Mouse (Mus musculus): ENCODE measurements at regions not wholly inside any gene's neighbourhood (a gene's known extent, or its start where the extent isn't known, plus 50 kb on each side); places are given as distances from the start of the nearest gene placed in this dataset.
"Not testable (repeated sequence)": the region's sequence is repeated elsewhere in the genome, so short reads cannot be mapped to it uniquely, and the experiment has no call there.

- DNase-seq (ENCODE audit: extremely low read depth, insufficient read length, low spot score) = no peak
Measured at GRCm38 (mm10) chr4:31205332-31205970, 758.4 kb upstream of the Map3k7 start.

- DNase-seq (ENCODE audit: extremely low read depth, insufficient read length, low spot score) = no peak
Measured at GRCm38 (mm10) chr4:31225741-31226140, 738.2 kb upstream of the Map3k7 start.

- DNase-seq (ENCODE audit: extremely low read depth, insufficient read length, low spot score) = no peak
Measured at GRCm38 (mm10) chr4:31268825-31269495, 694.9 kb upstream of the Map3k7 start.

DNA sequence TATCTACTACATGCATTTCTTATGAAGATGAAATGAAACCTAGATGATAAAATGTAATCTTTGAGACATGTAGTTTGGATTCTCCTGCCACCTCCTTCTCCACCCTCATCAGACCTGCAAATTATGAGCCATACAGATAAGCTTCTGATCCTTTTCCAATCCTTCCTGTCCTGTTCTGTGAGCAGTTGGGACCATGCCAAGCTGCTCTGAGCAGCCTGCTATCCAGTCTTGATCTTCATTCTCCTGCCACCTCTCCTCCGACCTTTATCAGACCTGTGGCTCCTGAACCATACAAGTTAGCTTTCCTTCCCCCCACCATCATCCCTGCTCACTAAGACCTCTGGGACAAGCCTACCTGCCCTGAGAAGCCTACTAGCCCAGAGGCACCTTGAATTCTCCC is 689.8 kb upstream of the Map3k7 start:
- DNase-seq (ENCODE audit: extremely low read depth, insufficient read length, low spot score) = no peak

DNA sequence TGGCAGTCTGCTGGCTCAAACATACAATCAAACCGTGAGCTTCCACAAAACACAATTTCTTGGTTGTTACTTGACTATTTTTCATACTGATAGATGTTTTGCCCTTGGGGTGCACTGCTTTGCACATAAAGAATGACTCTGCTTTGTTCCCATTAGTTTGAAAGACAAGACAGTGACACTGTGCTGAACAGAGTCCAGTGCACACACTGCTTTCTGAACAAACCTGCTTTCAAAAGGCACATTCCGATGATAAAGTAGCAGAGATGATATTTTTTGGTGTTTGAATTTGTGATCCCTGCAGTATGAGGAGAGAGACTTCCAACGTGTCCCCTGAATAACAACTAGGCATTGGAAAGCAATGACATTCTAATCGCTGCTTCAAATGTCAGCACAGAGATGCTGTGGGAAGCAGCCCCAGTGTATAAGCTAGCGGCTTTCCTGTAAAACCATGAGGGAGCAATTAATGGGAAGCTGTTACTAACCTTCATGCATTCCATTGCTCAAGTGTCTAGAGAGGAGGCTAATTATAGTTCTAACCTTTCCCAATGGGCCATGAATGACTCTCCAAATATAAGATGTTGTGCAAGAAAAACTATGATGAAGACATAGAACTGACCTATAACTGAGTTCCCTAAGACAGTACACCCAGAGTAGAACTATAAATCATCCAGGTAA is 673.5 kb upstream of the Map3k7 start:
- no peak for DNase-seq (ENCODE audit: extremely low read depth, insufficient read length, low spot score)

DNA sequence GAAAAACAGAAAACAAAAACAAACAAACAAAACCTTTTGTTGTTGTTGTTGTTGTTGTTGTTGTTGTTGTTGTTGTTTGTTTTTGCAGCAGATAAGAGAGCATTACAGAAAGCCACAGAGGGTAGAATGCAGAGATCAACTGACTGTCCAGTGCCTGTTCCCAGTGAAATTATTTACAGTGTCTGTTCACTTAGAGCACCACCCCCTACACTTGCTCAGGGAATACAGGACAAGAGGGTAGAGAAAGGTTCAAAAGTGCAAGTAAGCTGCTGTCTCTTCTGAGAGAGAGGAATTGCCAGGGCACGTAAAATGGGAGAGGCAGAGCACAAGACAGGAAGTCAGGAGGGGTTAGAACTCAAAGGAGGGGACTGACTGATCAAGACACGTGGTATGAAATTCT is 670.1 kb upstream of the Map3k7 start:
- no peak for DNase-seq (ENCODE audit: extremely low read depth, insufficient read length, low spot score)

- no peak for DNase-seq (ENCODE audit: extremely low read depth, insufficient read length, low spot score)
Measured at GRCm38 (mm10) chr4:31297848-31298247, 666.0 kb upstream of the Map3k7 start.

GRCm38 (mm10) chr4:31319269-31319668 is 644.6 kb upstream of the Map3k7 start:
- DNase-seq (ENCODE audit: extremely low read depth, insufficient read length, low spot score) = no peak

GRCm38 (mm10) chr4:31320734-31321507 is 643.0 kb upstream of the Map3k7 start:
- no peak for DNase-seq (ENCODE audit: extremely low read depth, insufficient read length, low spot score)

DNA sequence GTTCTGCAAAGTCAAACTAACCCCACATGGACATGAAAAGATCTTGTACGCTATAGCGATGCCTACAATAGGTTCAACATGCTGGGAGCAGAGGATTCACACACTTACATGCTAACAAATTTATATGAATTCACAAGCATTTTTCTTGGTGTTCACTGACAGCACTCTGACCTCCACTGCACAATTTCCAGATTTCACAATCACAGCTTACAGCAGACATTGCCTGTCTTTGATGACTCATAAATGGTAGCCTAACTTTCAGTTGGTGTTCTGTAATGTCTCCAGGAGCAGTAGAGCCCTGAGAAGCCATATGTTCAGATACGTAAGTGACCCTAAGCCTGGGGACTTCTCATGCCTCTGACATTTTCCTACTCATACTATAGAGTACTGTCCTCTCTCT is 640.1 kb upstream of the Map3k7 start:
- no peak for DNase-seq (ENCODE audit: extremely low read depth, insufficient read length, low spot score)

GRCm38 (mm10) chr4:31328798-31329197 is 635.1 kb upstream of the Map3k7 start:
- no peak for DNase-seq (ENCODE audit: extremely low read depth, insufficient read length, low spot score)

DNA sequence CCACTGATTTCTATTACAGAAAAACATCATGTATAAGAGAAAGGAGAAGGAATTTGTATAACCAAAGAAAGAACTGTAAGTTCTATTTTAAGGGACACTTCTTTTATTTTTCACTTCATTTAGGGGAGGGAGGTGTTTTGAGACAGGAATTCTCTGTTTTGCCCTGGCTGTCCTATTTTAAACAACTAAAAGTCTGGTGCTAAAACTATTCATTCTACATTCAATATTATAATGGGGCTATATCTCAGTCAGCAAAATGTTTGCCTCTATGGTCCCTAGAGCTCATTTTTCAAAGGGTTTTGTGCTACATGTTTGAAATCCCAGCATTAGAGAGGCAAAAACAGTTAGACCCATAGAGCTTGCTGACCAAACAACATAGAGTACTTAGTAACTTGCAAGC is 632.8 kb upstream of the Map3k7 start:
- DNase-seq (ENCODE audit: extremely low read depth, insufficient read length, low spot score) = no peak

- DNase-seq (ENCODE audit: extremely low read depth, insufficient read length, low spot score) = no peak
Measured at GRCm38 (mm10) chr4:31335686-31336085, 628.2 kb upstream of the Map3k7 start.

DNA sequence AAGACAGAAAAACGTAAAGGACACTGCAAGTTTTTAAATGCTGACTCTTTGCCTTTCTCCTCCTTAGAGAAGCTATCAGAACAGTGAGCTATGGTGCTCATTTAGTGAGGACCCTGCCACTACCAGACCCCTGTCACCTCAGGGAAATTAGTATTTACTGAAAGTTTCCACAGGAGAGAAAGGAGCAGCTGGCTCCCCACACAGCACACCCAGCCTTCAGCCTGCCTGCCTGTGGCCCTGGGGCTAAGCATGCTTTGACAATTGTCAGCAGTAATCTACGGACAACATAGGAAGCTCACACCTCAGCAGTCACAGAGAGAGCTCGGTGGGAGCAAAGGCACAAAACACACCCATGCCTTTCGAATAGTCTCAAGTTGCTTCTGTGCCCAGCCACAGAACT is 625.9 kb upstream of the Map3k7 start:
- DNase-seq (ENCODE audit: extremely low read depth, insufficient read length, low spot score) = no peak

GRCm38 (mm10) chr4:31343312-31344248 is 620.3 kb upstream of the Map3k7 start:
- DNase-seq (ENCODE audit: extremely low read depth, insufficient read length, low spot score) = no peak

DNA sequence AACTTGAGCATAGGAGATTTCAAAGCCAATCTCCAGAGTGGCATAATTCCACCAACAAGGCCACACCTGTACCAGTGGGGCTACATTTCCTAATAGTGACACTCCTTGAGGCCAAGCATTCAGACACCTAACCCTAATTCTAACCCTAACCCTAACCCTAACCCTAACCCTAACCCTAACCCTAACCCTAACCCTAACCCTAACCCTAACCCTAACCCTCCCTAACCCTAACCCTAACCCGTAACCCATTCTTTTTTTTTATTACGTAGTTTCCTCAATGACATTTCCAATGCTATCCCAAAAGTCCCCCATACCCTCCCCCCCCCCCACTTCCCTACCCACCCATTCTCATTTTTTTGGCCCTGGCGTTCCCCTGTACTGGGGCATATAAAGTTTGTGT is 609.9 kb upstream of the Map3k7 start:
- not testable (repeated sequence) for DNase-seq (ENCODE audit: extremely low read depth, insufficient read length, low spot score)

GRCm38 (mm10) chr4:31354953-31355352 is 608.9 kb upstream of the Map3k7 start:
- DNase-seq (ENCODE audit: extremely low read depth, insufficient read length, low spot score) = no peak

- no peak for DNase-seq (ENCODE audit: extremely low read depth, insufficient read length, low spot score)
Measured at GRCm38 (mm10) chr4:31366172-31366571, 597.7 kb upstream of the Map3k7 start.

- no peak for DNase-seq (ENCODE audit: extremely low read depth, insufficient read length, low spot score)
Measured at GRCm38 (mm10) chr4:31367031-31367430, 596.9 kb upstream of the Map3k7 start.

DNA sequence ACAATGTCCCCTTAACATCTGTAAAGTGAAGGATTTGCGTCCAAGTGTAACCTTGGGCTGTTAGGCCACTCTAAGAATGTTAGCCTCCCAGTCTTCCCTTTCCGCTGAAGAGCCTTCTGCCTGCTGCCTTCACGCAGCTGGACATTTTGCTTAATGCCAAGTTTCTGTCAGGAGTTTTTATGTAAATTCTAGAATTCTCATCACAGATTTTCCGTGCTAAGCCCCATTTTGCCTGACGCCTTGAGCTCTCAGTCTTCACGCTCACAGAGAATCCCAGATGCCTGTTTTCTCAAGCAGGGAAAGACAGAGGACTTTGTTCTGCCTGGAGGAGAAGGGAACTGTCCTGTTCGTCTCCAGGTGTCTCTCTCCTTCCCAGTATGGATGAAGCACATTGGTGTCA is 593.8 kb upstream of the Map3k7 start:
- no peak for DNase-seq (ENCODE audit: extremely low read depth, insufficient read length, low spot score)
